Mouse (Mus musculus): Measurements from ENCODE around the gene Cox5b. TPM values are rescaled to one million over a fixed set of nuclear protein-coding genes. Genes with fewer than 3 reads are reported as not detected.

Cox5b gene
- total RNA-seq, 2 experiments from 2014 or later: 707 to 717 TPM

- DNase-seq (ENCODE audit: low spot score in 2 of 2): peak in 1 of 2 experiments; percentile 48
These were observed 7.3 kb upstream of the Cox5b start for GRCm38 (mm10) chr1:36683810-36684467.

- no peak for DNase-seq (ENCODE audit: low spot score in 2 of 2)
These were observed 496 bp upstream of the Cox5b start for GRCm38 (mm10) chr1:36690671-36691235.

- DNase-seq (ENCODE audit: low spot score in 2 of 2): no peak
These were observed 3.6 kb downstream of the Cox5b start for GRCm38 (mm10) chr1:36694871-36695270.

- no peak for DNase-seq (ENCODE audit: low spot score in 2 of 2)
These were observed 5.2 kb downstream of the Cox5b start for GRCm38 (mm10) chr1:36696411-36696810.

- DNase-seq (ENCODE audit: low spot score in 2 of 2): no peak
These were observed 5.8 kb downstream of the Cox5b start for GRCm38 (mm10) chr1:36697030-36697429.

GRCm38 (mm10) chr1:36707166-36707565, 15.9 kb downstream of the Cox5b start:
- DNase-seq (ENCODE audit: low spot score in 2 of 2): no peak

- no peak for DNase-seq (ENCODE audit: low spot score in 2 of 2)
These were observed 16.5 kb downstream of the Cox5b start for GRCm38 (mm10) chr1:36707797-36708196.

GRCm38 (mm10) chr1:36708626-36709025, 17.4 kb downstream of the Cox5b start:
- no peak for DNase-seq (ENCODE audit: low spot score in 2 of 2)

- peak in 1 of 2 experiments; percentile 25 for DNase-seq (ENCODE audit: low spot score in 2 of 2)
These were observed 18.0 kb downstream of the Cox5b start for GRCm38 (mm10) chr1:36709055-36709853.

GRCm38 (mm10) chr1:36709854-36710280, 18.6 kb downstream of the Cox5b start, which contains the start of gene 4933424G06Rik:
Gene 4933424G06Rik, plus strand, starts transcription at chr1:36710149.
- DNase-seq (ENCODE audit: low spot score in 2 of 2): peak; percentile 93 to 98

- DNase-seq (ENCODE audit: low spot score in 2 of 2): no peak
These were observed 19.9 kb downstream of the Cox5b start for GRCm38 (mm10) chr1:36711104-36711503.

GRCm38 (mm10) chr1:36714311-36714710, 23.1 kb downstream of the Cox5b start, which contains the start of gene Actr1b:
Gene Actr1b, minus strand, starts transcription at chr1:36714422.
- no peak for DNase-seq (ENCODE audit: low spot score in 2 of 2)

GRCm38 (mm10) chr1:36718786-36719185, 27.5 kb downstream of the Cox5b start:
- no peak for DNase-seq (ENCODE audit: low spot score in 2 of 2)

- no peak for DNase-seq (ENCODE audit: low spot score in 2 of 2)
These were observed 32.2 kb downstream of the Cox5b start for GRCm38 (mm10) chr1:36723146-36724056.

GRCm38 (mm10) chr1:36724057-36724431, 32.8 kb downstream of the Cox5b start:
- no peak for DNase-seq (ENCODE audit: low spot score in 2 of 2)

GRCm38 (mm10) chr1:36737300-36737699, 46.1 kb downstream of the Cox5b start:
- peak; percentile 43 to 71 for DNase-seq (ENCODE audit: low spot score in 2 of 2)

- no peak for DNase-seq (ENCODE audit: low spot score in 2 of 2)
These were observed 48.0 kb downstream of the Cox5b start for GRCm38 (mm10) chr1:36739231-36739630.

- no peak for DNase-seq (ENCODE audit: low spot score in 2 of 2)
These were observed 51.8 kb downstream of the Cox5b start for GRCm38 (mm10) chr1:36743046-36743445.
